Mouse (Mus musculus): ENCODE measurements around the gene Atg7. TPM values are rescaled to one million over a fixed set of nuclear protein-coding genes. Genes with fewer than 3 reads are reported as not detected.

The Atg7 gene
- total and polyA plus RNA-seq, 2 experiments from 2014 or later: 16.6 to 17.5 TPM

GRCm38 (mm10) chr6:114817948-114818347 is 175.1 kb downstream of the Atg7 start:
- H3K4me2 ChIP-seq (ENCODE audit: low read depth, low read length): no peak overlapping the region
- H3K4me3 ChIP-seq (ENCODE audit: low read length): no peak overlapping the region
- 43% methylated on average over 11 of the region's 11 CpGs for WGBS
- no peak for TF ChIP-seq CTCF (IDR thresholded peaks at IDR 0.05; ENCODE audit: low read depth)
- H3K4me1 ChIP-seq (ENCODE audit: insufficient read depth, low read length): peaks cover 3% of the 10 kb centered on the region; the same call in 1 of the 2 replicates
- H3K9ac ChIP-seq (replicated peaks; ENCODE audit: low read length): no peak overlapping the region
- no peaks in the 10 kb centered on the region for H3K36me3 ChIP-seq (ENCODE audit: insufficient read depth, low read length)
- no peaks in the 10 kb centered on the region for H3K9me3 ChIP-seq (ENCODE audit: low read length)
- H3K27me3 ChIP-seq (ENCODE audit: insufficient read depth, low read length): no peaks in the 10 kb centered on the region
- ATAC-seq: no peak
- peak; percentile 38 for DNase-seq (ENCODE audit: low spot score)
- H3K27ac ChIP-seq: no peak overlapping the region

- H3K4me2 ChIP-seq (ENCODE audit: low read depth, low read length): no peak overlapping the region
- 75% methylated on average over 6 of the region's 6 CpGs for WGBS
- 0 out of 2 replicates have a peak, but pooled peaks have one; percentile 39 for ATAC-seq
- no peak overlapping the region for H3K9ac ChIP-seq (replicated peaks; ENCODE audit: low read length)
- no peaks in the 10 kb centered on the region for H3K9me3 ChIP-seq (ENCODE audit: low read length)
- no peaks in the 10 kb centered on the region for H3K36me3 ChIP-seq (ENCODE audit: insufficient read depth, low read length)
- H3K4me1 ChIP-seq (ENCODE audit: insufficient read depth, low read length): peaks cover 3% of the 10 kb centered on the region; the same call in 1 of the 2 replicates
- no peak for TF ChIP-seq CTCF (IDR thresholded peaks at IDR 0.05; ENCODE audit: low read depth)
- H3K27me3 ChIP-seq (ENCODE audit: insufficient read depth, low read length): no peaks in the 10 kb centered on the region
- H3K4me3 ChIP-seq (ENCODE audit: low read length): no peak overlapping the region
- DNase-seq (ENCODE audit: low spot score): no peak
- no peak overlapping the region; the same call in 1 of the 2 replicates for H3K27ac ChIP-seq
Observed at GRCm38 (mm10) chr6:114818471-114818870, 175.6 kb downstream of the Atg7 start.

- peaks cover 3% of the 10 kb centered on the region; the same call in 1 of the 2 replicates for H3K4me1 ChIP-seq (ENCODE audit: insufficient read depth, low read length)
- H3K4me3 ChIP-seq (ENCODE audit: low read length): no peak overlapping the region
- 45% methylated on average over 9 of the region's 9 CpGs for WGBS
- H3K27me3 ChIP-seq (ENCODE audit: insufficient read depth, low read length): no peaks in the 10 kb centered on the region
- no peaks in the 10 kb centered on the region for H3K9me3 ChIP-seq (ENCODE audit: low read length)
- no peak overlapping the region for H3K4me2 ChIP-seq (ENCODE audit: low read depth, low read length)
- H3K9ac ChIP-seq (replicated peaks; ENCODE audit: low read length): no peak overlapping the region
- ATAC-seq (no peak), DNase-seq (ENCODE audit: low spot score) (no peak)
- no peaks in the 10 kb centered on the region for H3K36me3 ChIP-seq (ENCODE audit: insufficient read depth, low read length)
- H3K27ac ChIP-seq: peak overlapping the region; percentile 42; the same call in 1 of the 2 replicates
- no peak for TF ChIP-seq CTCF (IDR thresholded peaks at IDR 0.05; ENCODE audit: low read depth)
Observed at GRCm38 (mm10) chr6:114819971-114820481, 177.1 kb downstream of the Atg7 start.

GRCm38 (mm10) chr6:114821646-114822045 is 178.7 kb downstream of the Atg7 start:
- Histone ChIP-seq H3K9ac (replicated peaks; ENCODE audit: low read length) (no peak overlapping the region), H3K36me3 (ENCODE audit: insufficient read depth, low read length) (no peaks in the 10 kb centered on the region), H3K27ac (no peak overlapping the region), H3K4me1 (ENCODE audit: insufficient read depth, low read length) (peaks cover 3% of the 10 kb centered on the region; the same call in 1 of the 2 replicates), H3K4me3 (ENCODE audit: low read length) (no peak overlapping the region), H3K4me2 (ENCODE audit: low read depth, low read length) (no peak overlapping the region), H3K9me3 (ENCODE audit: low read length) (no peaks in the 10 kb centered on the region), H3K27me3 (ENCODE audit: insufficient read depth, low read length) (no peaks in the 10 kb centered on the region)
- DNase-seq (ENCODE audit: low spot score): no peak
- no peak for TF ChIP-seq CTCF (IDR thresholded peaks at IDR 0.05; ENCODE audit: low read depth)
- no peak for ATAC-seq
- WGBS: 84% methylated on average over 7 of the region's 7 CpGs

GRCm38 (mm10) chr6:114826889-114827288 is 184.0 kb downstream of the Atg7 start:
- Histone ChIP-seq H3K4me1 (ENCODE audit: insufficient read depth, low read length) (no peaks in the 10 kb centered on the region), H3K4me2 (ENCODE audit: low read depth, low read length) (no peak overlapping the region), H3K36me3 (ENCODE audit: insufficient read depth, low read length) (no peaks in the 10 kb centered on the region), H3K4me3 (ENCODE audit: low read length) (no peak overlapping the region), H3K27ac (no peak overlapping the region), H3K9ac (replicated peaks; ENCODE audit: low read length) (no peak overlapping the region), H3K9me3 (ENCODE audit: low read length) (no peaks in the 10 kb centered on the region), H3K27me3 (ENCODE audit: insufficient read depth, low read length) (no peaks in the 10 kb centered on the region)
- no peak; the same call in 1 of the 2 replicates for TF ChIP-seq CTCF (IDR thresholded peaks at IDR 0.05; ENCODE audit: low read depth)
- no peak for ATAC-seq
- 87% methylated on average over 2 of the region's 2 CpGs for WGBS
- no peak for DNase-seq (ENCODE audit: low spot score)

GRCm38 (mm10) chr6:114829660-114830438 is 187.0 kb downstream of the Atg7 start:
- 90% methylated on average over 9 of the region's 9 CpGs for WGBS
- no peak for DNase-seq (ENCODE audit: low spot score)
- TF ChIP-seq CTCF (IDR thresholded peaks at IDR 0.05; ENCODE audit: low read depth): no peak
- no peak overlapping the region for H3K4me3 ChIP-seq (ENCODE audit: low read length)
- H3K4me2 ChIP-seq (ENCODE audit: low read depth, low read length): no peak overlapping the region
- no peak for ATAC-seq
- H3K4me1 ChIP-seq (ENCODE audit: insufficient read depth, low read length): 0 out of 2 replicates have a peak, but pooled peaks cover 6% of the 10 kb centered on the region
- no peak overlapping the region for H3K27ac ChIP-seq
- no peaks in the 10 kb centered on the region for H3K36me3 ChIP-seq (ENCODE audit: insufficient read depth, low read length)
- H3K9ac ChIP-seq (replicated peaks; ENCODE audit: low read length): no peak overlapping the region
- H3K27me3 ChIP-seq (ENCODE audit: insufficient read depth, low read length): no peaks in the 10 kb centered on the region
- H3K9me3 ChIP-seq (ENCODE audit: low read length): no peaks in the 10 kb centered on the region

GRCm38 (mm10) chr6:114831807-114832206 is 188.9 kb downstream of the Atg7 start:
- no peaks in the 10 kb centered on the region for H3K9me3 ChIP-seq (ENCODE audit: low read length)
- 0 out of 2 replicates have a peak, but pooled peaks cover 9% of the 10 kb centered on the region for H3K4me1 ChIP-seq (ENCODE audit: insufficient read depth, low read length)
- DNase-seq (ENCODE audit: low spot score) (no peak), ATAC-seq (no peak)
- TF ChIP-seq CTCF (IDR thresholded peaks at IDR 0.05; ENCODE audit: low read depth): no peak
- H3K36me3 ChIP-seq (ENCODE audit: insufficient read depth, low read length): no peaks in the 10 kb centered on the region
- H3K27ac ChIP-seq: no peak overlapping the region
- no peaks in the 10 kb centered on the region for H3K27me3 ChIP-seq (ENCODE audit: insufficient read depth, low read length)
- H3K4me3 ChIP-seq (ENCODE audit: low read length): no peak overlapping the region
- WGBS: 92% methylated on average over 3 of the region's 3 CpGs
- H3K4me2 ChIP-seq (ENCODE audit: low read depth, low read length): no peak overlapping the region
- no peak overlapping the region for H3K9ac ChIP-seq (replicated peaks; ENCODE audit: low read length)

Measured in hindbrain, postnatal 0 days (tissue).